Mouse (Mus musculus): ENCODE results near the gene Heatr9. TPM values are rescaled to one million over a fixed set of nuclear protein-coding genes. Genes with fewer than 3 reads are reported as not detected.

Heatr9 gene
- polyA plus RNA-seq, 1 experiment from 2014 or later, result not detected

GRCm38 (mm10) chr11:83518371-83518770, 3.6 kb downstream of the Heatr9 start:
- Histone ChIP-seq H3K36me3 (peaks cover 21% of the 10 kb centered on the region), H3K9ac (no peak overlapping the region), H3K4me2 (no peak overlapping the region), H3K9me3 (no peaks in the 10 kb centered on the region), H3K27ac (no peak overlapping the region), H3K4me3 (no peak overlapping the region), H3K27me3 (no peaks in the 10 kb centered on the region), H3K4me1 (replicated peaks) (no peaks in the 10 kb centered on the region)
- ATAC-seq (ENCODE audit: low FRiP score), result no peak
- WGBS, result 73% methylated on average over 6 of the region's 6 CpGs

GRCm38 (mm10) chr11:83517153-83517552, 4.8 kb downstream of the Heatr9 start:
- H3K27me3 ChIP-seq, result no peaks in the 10 kb centered on the region
- no peak for ATAC-seq (ENCODE audit: low FRiP score)
- H3K9me3 ChIP-seq, result no peaks in the 10 kb centered on the region
- no peak overlapping the region for H3K4me2 ChIP-seq
- H3K9ac ChIP-seq, result no peak overlapping the region
- H3K4me3 ChIP-seq, result no peak overlapping the region
- H3K27ac ChIP-seq, result no peak overlapping the region
- peaks cover 25% of the 10 kb centered on the region for H3K36me3 ChIP-seq
- H3K4me1 ChIP-seq (replicated peaks), result no peaks in the 10 kb centered on the region

GRCm38 (mm10) chr11:83509521-83509920, 12.5 kb downstream of the Heatr9 start:
- H3K9me3 ChIP-seq, result no peaks in the 10 kb centered on the region
- H3K4me3 ChIP-seq, result no peak overlapping the region
- no peak overlapping the region for H3K4me2 ChIP-seq
- no peaks in the 10 kb centered on the region for H3K27me3 ChIP-seq
- no peaks in the 10 kb centered on the region for H3K4me1 ChIP-seq (replicated peaks)
- no peak overlapping the region for H3K9ac ChIP-seq
- ATAC-seq (ENCODE audit: low FRiP score), result no peak
- H3K36me3 ChIP-seq, result peaks cover 44% of the 10 kb centered on the region
- no peak overlapping the region for H3K27ac ChIP-seq

GRCm38 (mm10) chr11:83504308-83504707, 17.7 kb downstream of the Heatr9 start:
- ATAC-seq (ENCODE audit: low FRiP score), result no peak
- Histone ChIP-seq H3K27ac (no peak overlapping the region), H3K4me2 (no peak overlapping the region), H3K27me3 (no peaks in the 10 kb centered on the region), H3K4me3 (no peak overlapping the region), H3K9me3 (no peaks in the 10 kb centered on the region), H3K9ac (no peak overlapping the region), H3K36me3 (peaks cover 66% of the 10 kb centered on the region), H3K4me1 (replicated peaks) (no peaks in the 10 kb centered on the region)
- 89% methylated on average over 5 of the region's 5 CpGs for WGBS

GRCm38 (mm10) chr11:83495571-83495970, 26.4 kb downstream of the Heatr9 start:
- ATAC-seq (ENCODE audit: low FRiP score), result no peak
- Histone ChIP-seq H3K27ac (no peak overlapping the region), H3K9me3 (no peaks in the 10 kb centered on the region), H3K4me1 (replicated peaks) (no peaks in the 10 kb centered on the region), H3K4me3 (no peak overlapping the region), H3K27me3 (no peaks in the 10 kb centered on the region), H3K36me3 (peaks cover 10% of the 10 kb centered on the region), H3K4me2 (no peak overlapping the region), H3K9ac (no peak overlapping the region)
- WGBS, result 58% methylated on average over 2 of the region's 2 CpGs

GRCm38 (mm10) chr11:83491488-83491887, 30.5 kb downstream of the Heatr9 start:
- Histone ChIP-seq H3K36me3 (peaks cover 25% of the 10 kb centered on the region), H3K4me1 (replicated peaks) (no peaks in the 10 kb centered on the region), H3K9ac (no peak overlapping the region), H3K9me3 (no peaks in the 10 kb centered on the region), H3K4me2 (no peak overlapping the region), H3K4me3 (no peak overlapping the region), H3K27ac (no peak overlapping the region), H3K27me3 (no peaks in the 10 kb centered on the region)
- no peak for ATAC-seq (ENCODE audit: low FRiP score)
- 93% methylated on average over 4 of the region's 4 CpGs for WGBS

GRCm38 (mm10) chr11:83473235-83474016, 48.5 kb downstream of the Heatr9 start:
- no peaks in the 10 kb centered on the region for H3K9me3 ChIP-seq
- peak overlapping the region; percentile 84 for H3K9ac ChIP-seq
- H3K27ac ChIP-seq, result peak overlapping the region; percentile 99
- peaks cover 8% of the 10 kb centered on the region for H3K36me3 ChIP-seq
- peaks cover 7% of the 10 kb centered on the region; the same call in 1 of the 2 replicates for H3K27me3 ChIP-seq
- ATAC-seq (ENCODE audit: low FRiP score), result peak; percentile 90
- under 1% methylated on average over 43 of the region's 52 CpGs for WGBS
- peak overlapping the region; percentile 97 for H3K4me2 ChIP-seq
- H3K4me3 ChIP-seq, result peak overlapping the region; percentile 81
- peaks cover 21% of the 10 kb centered on the region for H3K4me1 ChIP-seq (replicated peaks)

- Histone ChIP-seq H3K4me2 (peak within 1 kb of the TSS; percentile 97), H3K4me3 (peak within 1 kb of the TSS; percentile 81), H3K9me3 (no peaks in the 10 kb centered on the region), H3K27ac (peak within 1 kb of the TSS; percentile 99), H3K4me1 (replicated peaks) (peaks cover 21% of the 10 kb centered on the region), H3K36me3 (peaks cover 3% of the 10 kb centered on the region), H3K27me3 (peaks cover 7% of the 10 kb centered on the region; the same call in 1 of the 2 replicates), H3K9ac (peak within 1 kb of the TSS; percentile 84)
- peak; percentile 99 for ATAC-seq (ENCODE audit: low FRiP score)
- under 1% methylated on average over 66 of the region's 66 CpGs for WGBS
Observed at GRCm38 (mm10) chr11:83472324-83473234, 49.4 kb downstream of the Heatr9 start, which contains the start of gene Taf15. TSS of gene Taf15 (plus strand) at chr11:83473086.

GRCm38 (mm10) chr11:83471766-83472165, 50.2 kb downstream of the Heatr9 start:
- Histone ChIP-seq H3K27ac (no peak overlapping the region), H3K4me2 (peak overlapping the region; percentile 60), H3K9ac (no peak overlapping the region), H3K4me1 (replicated peaks) (peaks cover 29% of the 10 kb centered on the region), H3K27me3 (peaks cover 7% of the 10 kb centered on the region; the same call in 1 of the 2 replicates), H3K36me3 (no peaks in the 10 kb centered on the region; the same call in 1 of the 2 replicates), H3K4me3 (peak overlapping the region; percentile 81), H3K9me3 (no peaks in the 10 kb centered on the region)
- WGBS, result 92% methylated on average over 2 of the region's 2 CpGs
- no peak for ATAC-seq (ENCODE audit: low FRiP score)

- peaks cover 24% of the 10 kb centered on the region for H3K27me3 ChIP-seq
- no peaks in the 10 kb centered on the region for H3K36me3 ChIP-seq
- no peak overlapping the region for H3K27ac ChIP-seq
- ATAC-seq (ENCODE audit: low FRiP score), result no peak
- peaks cover 22% of the 10 kb centered on the region for H3K4me1 ChIP-seq (replicated peaks)
- H3K9ac ChIP-seq, result no peak overlapping the region
- H3K4me2 ChIP-seq, result no peak overlapping the region
- no peak overlapping the region for H3K4me3 ChIP-seq
- WGBS, result 91% methylated on average over 3 of the region's 3 CpGs
- H3K9me3 ChIP-seq, result no peaks in the 10 kb centered on the region
Observed at GRCm38 (mm10) chr11:83468765-83469164, 53.2 kb downstream of the Heatr9 start.

GRCm38 (mm10) chr11:83467120-83467652, 54.8 kb downstream of the Heatr9 start:
- ATAC-seq (ENCODE audit: low FRiP score), result no peak; the same call in 1 of the 2 replicates
- peak overlapping the region; percentile 48 for H3K27ac ChIP-seq

GRCm38 (mm10) chr11:83465976-83466375, 56.0 kb downstream of the Heatr9 start:
- no peak overlapping the region for H3K4me3 ChIP-seq
- H3K9ac ChIP-seq, result no peak overlapping the region
- no peak overlapping the region for H3K4me2 ChIP-seq
- peaks cover 31% of the 10 kb centered on the region for H3K4me1 ChIP-seq (replicated peaks)
- ATAC-seq (ENCODE audit: low FRiP score), result no peak
- H3K27me3 ChIP-seq, result peaks cover 48% of the 10 kb centered on the region
- 36% methylated on average over 2 of the region's 2 CpGs for WGBS
- H3K36me3 ChIP-seq, result no peaks in the 10 kb centered on the region
- H3K9me3 ChIP-seq, result no peaks in the 10 kb centered on the region
- H3K27ac ChIP-seq, result peak overlapping the region; percentile 48; the same call in 1 of the 2 replicates

More at GRCm38 (mm10) chr11:83467120-83467652, 54.8 kb downstream of the Heatr9 start:
- Histone ChIP-seq H3K9ac (0 out of 2 replicates have a peak overlapping the region, but pooled peaks have one; percentile 29), H3K36me3 (no peaks in the 10 kb centered on the region), H3K4me1 (replicated peaks) (peaks cover 33% of the 10 kb centered on the region), H3K4me2 (no peak overlapping the region), H3K9me3 (no peaks in the 10 kb centered on the region), H3K4me3 (no peak overlapping the region), H3K27me3 (peaks cover 40% of the 10 kb centered on the region)
- 54% methylated on average over 11 of the region's 11 CpGs for WGBS

Measured in hindbrain, embryonic 13.5 days (tissue).